Mouse (Mus musculus): ENCODE measurements around the gene Clic4. TPM values are rescaled to one million over a fixed set of nuclear protein-coding genes. Genes with fewer than 3 reads are reported as not detected.

The Clic4 gene
- polyA plus RNA-seq, 1 experiment from 2014 or later = 74.1 TPM

- no peak for ATAC-seq
- 0 out of 2 replicates have a peak, but pooled peaks cover 2% of the 10 kb centered on the region for H3K9me3 ChIP-seq (replicated peaks; ENCODE audit: control insufficient read depth, low read length)
- H3K4me1 ChIP-seq (ENCODE audit: control insufficient read depth, insufficient read depth, low read length) = peaks cover 10% of the 10 kb centered on the region; the same call in 1 of the 2 replicates
- WGBS = 33% methylated on average over 23 of the region's 23 CpGs
- H3K27me3 ChIP-seq (replicated peaks; ENCODE audit: control insufficient read depth, insufficient read depth, low read length) = no peaks in the 10 kb centered on the region
- no peak overlapping the region for H3K9ac ChIP-seq (ENCODE audit: low read length)
- H3K4me3 ChIP-seq (ENCODE audit: low read depth, low read length) = no peak overlapping the region
- no peak for DNase-seq (ENCODE audit: low spot score)
- no peak overlapping the region for H3K27ac ChIP-seq (ENCODE audit: low read depth, low read length)
- H3K4me2 ChIP-seq (ENCODE audit: low read length) = no peak overlapping the region
- H3K36me3 ChIP-seq (ENCODE audit: control insufficient read depth, insufficient read depth, low read length) = no peaks in the 10 kb centered on the region
Measured at GRCm38 (mm10) chr4:135246866-135247756, 25.5 kb downstream of the Clic4 start.

- H3K27ac ChIP-seq (ENCODE audit: low read depth, low read length) = no peak overlapping the region
- no peaks in the 10 kb centered on the region for H3K36me3 ChIP-seq (ENCODE audit: control insufficient read depth, insufficient read depth, low read length)
- WGBS = 62% methylated on average over 2 of the region's 2 CpGs
Measured at GRCm38 (mm10) chr4:135246444-135246843, 26.2 kb downstream of the Clic4 start.

GRCm38 (mm10) chr4:135245841-135246240 lies 26.8 kb downstream of the Clic4 start:
- H3K4me1 ChIP-seq (ENCODE audit: control insufficient read depth, insufficient read depth, low read length) = peaks cover 13% of the 10 kb centered on the region
- no peak for DNase-seq (ENCODE audit: low spot score)
- no peak overlapping the region for H3K9ac ChIP-seq (ENCODE audit: low read length)
- no peaks in the 10 kb centered on the region for H3K27me3 ChIP-seq (replicated peaks; ENCODE audit: control insufficient read depth, insufficient read depth, low read length)
- H3K36me3 ChIP-seq (ENCODE audit: control insufficient read depth, insufficient read depth, low read length) = no peaks in the 10 kb centered on the region
- no peak overlapping the region for H3K4me2 ChIP-seq (ENCODE audit: low read length)
- H3K9me3 ChIP-seq (replicated peaks; ENCODE audit: control insufficient read depth, low read length) = 0 out of 2 replicates have a peak, but pooled peaks cover 2% of the 10 kb centered on the region
- ATAC-seq = no peak
- no peak overlapping the region for H3K4me3 ChIP-seq (ENCODE audit: low read depth, low read length)
- 91% methylated on average over 11 of the region's 11 CpGs for WGBS
- H3K27ac ChIP-seq (ENCODE audit: low read depth, low read length) = no peak overlapping the region

More at GRCm38 (mm10) chr4:135246444-135246843, 26.2 kb downstream of the Clic4 start:
- Histone ChIP-seq H3K27me3 (replicated peaks; ENCODE audit: control insufficient read depth, insufficient read depth, low read length) (no peaks in the 10 kb centered on the region), H3K4me3 (ENCODE audit: low read depth, low read length) (no peak overlapping the region), H3K4me2 (ENCODE audit: low read length) (no peak overlapping the region), H3K9me3 (replicated peaks; ENCODE audit: control insufficient read depth, low read length) (0 out of 2 replicates have a peak, but pooled peaks cover 2% of the 10 kb centered on the region), H3K9ac (ENCODE audit: low read length) (no peak overlapping the region), H3K4me1 (ENCODE audit: control insufficient read depth, insufficient read depth, low read length) (peaks cover 10% of the 10 kb centered on the region; the same call in 1 of the 2 replicates)
- ATAC-seq (no peak), DNase-seq (ENCODE audit: low spot score) (no peak)

- ATAC-seq (no peak), DNase-seq (ENCODE audit: low spot score) (no peak)
- no peaks in the 10 kb centered on the region for H3K36me3 ChIP-seq (ENCODE audit: control insufficient read depth, insufficient read depth, low read length)
- H3K27ac ChIP-seq (ENCODE audit: low read depth, low read length) = no peak overlapping the region
- H3K9ac ChIP-seq (ENCODE audit: low read length) = no peak overlapping the region
- WGBS = 92% methylated on average over 3 of the region's 3 CpGs
- peaks cover 18% of the 10 kb centered on the region for H3K4me1 ChIP-seq (ENCODE audit: control insufficient read depth, insufficient read depth, low read length)
- H3K9me3 ChIP-seq (replicated peaks; ENCODE audit: control insufficient read depth, low read length) = 0 out of 2 replicates have a peak, but pooled peaks cover 2% of the 10 kb centered on the region
- H3K27me3 ChIP-seq (replicated peaks; ENCODE audit: control insufficient read depth, insufficient read depth, low read length) = no peaks in the 10 kb centered on the region
- H3K4me3 ChIP-seq (ENCODE audit: low read depth, low read length) = no peak overlapping the region
- H3K4me2 ChIP-seq (ENCODE audit: low read length) = no peak overlapping the region
Measured at GRCm38 (mm10) chr4:135244335-135244734, 28.3 kb downstream of the Clic4 start.

GRCm38 (mm10) chr4:135242913-135243541 lies 29.6 kb downstream of the Clic4 start:
- H3K9me3 ChIP-seq (replicated peaks; ENCODE audit: control insufficient read depth, low read length) = no peaks in the 10 kb centered on the region
- WGBS = 62% methylated on average over 7 of the region's 7 CpGs
- 0 out of 2 replicates have a peak, but pooled peaks cover 3% of the 10 kb centered on the region for H3K36me3 ChIP-seq (ENCODE audit: control insufficient read depth, insufficient read depth, low read length)
- H3K4me2 ChIP-seq (ENCODE audit: low read length) = no peak overlapping the region
- H3K9ac ChIP-seq (ENCODE audit: low read length) = no peak overlapping the region
- H3K4me3 ChIP-seq (ENCODE audit: low read depth, low read length) = no peak overlapping the region
- ATAC-seq = no peak
- H3K4me1 ChIP-seq (ENCODE audit: control insufficient read depth, insufficient read depth, low read length) = peaks cover 16% of the 10 kb centered on the region
- no peak for DNase-seq (ENCODE audit: low spot score)
- H3K27me3 ChIP-seq (replicated peaks; ENCODE audit: control insufficient read depth, insufficient read depth, low read length) = no peaks in the 10 kb centered on the region
- H3K27ac ChIP-seq (ENCODE audit: low read depth, low read length) = no peak overlapping the region

- no peak overlapping the region for H3K9ac ChIP-seq (ENCODE audit: low read length)
- DNase-seq (ENCODE audit: low spot score) (no peak), ATAC-seq (no peak)
- H3K27me3 ChIP-seq (replicated peaks; ENCODE audit: control insufficient read depth, insufficient read depth, low read length) = no peaks in the 10 kb centered on the region
- H3K4me3 ChIP-seq (ENCODE audit: low read depth, low read length) = no peak overlapping the region
- no peaks in the 10 kb centered on the region for H3K9me3 ChIP-seq (replicated peaks; ENCODE audit: control insufficient read depth, low read length)
- H3K4me1 ChIP-seq (ENCODE audit: control insufficient read depth, insufficient read depth, low read length) = peaks cover 9% of the 10 kb centered on the region
- H3K4me2 ChIP-seq (ENCODE audit: low read length) = no peak overlapping the region
- 92% methylated on average over 5 of the region's 5 CpGs for WGBS
- H3K27ac ChIP-seq (ENCODE audit: low read depth, low read length) = no peak overlapping the region
- H3K36me3 ChIP-seq (ENCODE audit: control insufficient read depth, insufficient read depth, low read length) = 0 out of 2 replicates have a peak, but pooled peaks cover 3% of the 10 kb centered on the region
Measured at GRCm38 (mm10) chr4:135242383-135242782, 30.2 kb downstream of the Clic4 start.

- Histone ChIP-seq H3K36me3 (ENCODE audit: control insufficient read depth, insufficient read depth, low read length) (0 out of 2 replicates have a peak, but pooled peaks cover 8% of the 10 kb centered on the region), H3K27ac (ENCODE audit: low read depth, low read length) (no peak overlapping the region), H3K9ac (ENCODE audit: low read length) (no peak overlapping the region), H3K4me1 (ENCODE audit: control insufficient read depth, insufficient read depth, low read length) (peaks cover 9% of the 10 kb centered on the region), H3K4me2 (ENCODE audit: low read length) (no peak overlapping the region), H3K9me3 (replicated peaks; ENCODE audit: control insufficient read depth, low read length) (no peaks in the 10 kb centered on the region), H3K27me3 (replicated peaks; ENCODE audit: control insufficient read depth, insufficient read depth, low read length) (no peaks in the 10 kb centered on the region), H3K4me3 (ENCODE audit: low read depth, low read length) (no peak overlapping the region)
- DNase-seq (ENCODE audit: low spot score) (no peak), ATAC-seq (no peak)
- WGBS = 68% methylated on average over 5 of the region's 5 CpGs
Measured at GRCm38 (mm10) chr4:135241669-135242068, 30.9 kb downstream of the Clic4 start.

- Histone ChIP-seq H3K9ac (ENCODE audit: low read length) (no peak overlapping the region), H3K4me1 (ENCODE audit: control insufficient read depth, insufficient read depth, low read length) (peaks cover 9% of the 10 kb centered on the region), H3K4me2 (ENCODE audit: low read length) (no peak overlapping the region), H3K27ac (ENCODE audit: low read depth, low read length) (no peak overlapping the region), H3K36me3 (ENCODE audit: control insufficient read depth, insufficient read depth, low read length) (0 out of 2 replicates have a peak, but pooled peaks cover 9% of the 10 kb centered on the region), H3K4me3 (ENCODE audit: low read depth, low read length) (no peak overlapping the region), H3K9me3 (replicated peaks; ENCODE audit: control insufficient read depth, low read length) (no peaks in the 10 kb centered on the region), H3K27me3 (replicated peaks; ENCODE audit: control insufficient read depth, insufficient read depth, low read length) (no peaks in the 10 kb centered on the region)
- 60% methylated on average over 5 of the region's 5 CpGs for WGBS
- DNase-seq (ENCODE audit: low spot score) (peak; percentile 49), ATAC-seq (no peak)
Measured at GRCm38 (mm10) chr4:135241106-135241505, 31.5 kb downstream of the Clic4 start.

All from forebrain, embryonic 14.5 days (tissue).